Mouse (Mus musculus): ENCODE results near the gene Shisal2b. TPM values are rescaled to one million over a fixed set of nuclear protein-coding genes. Genes with fewer than 3 reads are reported as not detected.
"Not testable (repeated sequence)": the region's sequence is repeated elsewhere in the genome, so short reads cannot be mapped to it uniquely, and the experiment has no call there.

The Shisal2b gene
- total RNA-seq (2021) = not detected
- long read RNA-seq, experiment 1 = 0 reads
- long read RNA-seq, experiment 2 = 0 reads

DNA sequence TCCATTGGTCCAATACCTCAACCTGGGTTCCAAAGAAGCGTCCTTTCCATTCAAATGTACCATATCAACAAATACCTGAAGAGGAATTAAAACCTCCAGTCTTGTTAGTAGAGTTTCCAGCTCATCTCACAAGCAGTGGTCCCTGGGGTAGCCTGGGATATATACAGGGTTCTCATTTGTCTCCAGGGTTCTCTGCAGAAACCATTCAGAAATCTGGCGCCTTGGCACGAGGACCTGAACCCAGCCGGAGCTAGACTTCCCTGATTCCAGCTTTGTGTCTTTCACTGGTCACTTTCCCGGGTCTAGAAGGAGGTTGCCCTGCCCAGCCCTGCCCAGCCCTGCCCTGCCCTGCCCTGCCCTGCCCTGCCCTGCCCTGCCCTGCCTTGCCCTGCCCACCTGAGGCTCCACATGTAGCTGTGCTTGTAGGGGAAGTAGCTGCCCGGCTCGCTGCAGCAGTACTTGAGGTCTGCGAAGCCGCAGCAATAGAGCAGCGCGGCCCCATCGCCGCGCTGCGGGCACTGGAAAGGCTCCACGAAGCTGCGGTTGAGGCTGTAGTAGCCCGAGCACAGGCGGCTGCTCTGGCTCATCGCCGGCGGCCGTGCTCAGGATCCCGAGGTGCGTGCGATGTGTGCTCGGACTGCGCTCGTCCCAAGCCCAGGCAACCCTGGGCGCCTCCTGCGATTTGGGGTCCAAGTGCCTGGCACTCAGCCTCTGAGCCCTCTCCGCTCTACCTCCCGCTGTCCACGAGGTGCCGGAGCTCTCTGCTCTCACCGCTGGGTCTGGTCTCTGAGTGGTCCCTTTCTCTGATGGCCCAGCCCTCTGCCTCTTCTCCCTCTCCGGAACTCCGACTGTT is at the start of gene Shisal2b:
Shisal2b (minus strand) TSS at position 767 of the 853 bp plus-strand sequence.
- DNase-seq (ENCODE audit: low spot score in 2 of 2) = peak; percentile 17 to 25

DNA sequence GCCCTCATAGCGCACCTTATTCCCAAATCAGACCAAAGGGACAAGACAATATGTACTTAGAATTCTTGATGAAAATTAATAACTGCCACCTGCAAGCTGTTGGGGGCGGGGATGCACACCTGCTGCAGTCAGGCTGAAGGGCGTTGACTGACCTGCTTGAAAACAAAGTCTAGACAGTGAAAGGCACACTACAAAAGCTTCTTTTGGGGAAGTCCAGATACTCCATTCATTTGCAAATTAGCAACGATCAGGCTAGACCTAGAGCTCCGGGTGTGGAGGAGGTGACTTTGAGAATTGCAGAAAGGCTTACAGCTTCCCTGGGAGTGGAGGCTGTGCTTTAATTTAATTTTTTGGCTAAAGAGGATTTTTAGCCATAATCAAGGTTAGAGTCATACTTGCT is 47.9 kb upstream of the Shisal2b start:
- not testable (repeated sequence) for DNase-seq (ENCODE audit: low spot score in 2 of 2)

DNA sequence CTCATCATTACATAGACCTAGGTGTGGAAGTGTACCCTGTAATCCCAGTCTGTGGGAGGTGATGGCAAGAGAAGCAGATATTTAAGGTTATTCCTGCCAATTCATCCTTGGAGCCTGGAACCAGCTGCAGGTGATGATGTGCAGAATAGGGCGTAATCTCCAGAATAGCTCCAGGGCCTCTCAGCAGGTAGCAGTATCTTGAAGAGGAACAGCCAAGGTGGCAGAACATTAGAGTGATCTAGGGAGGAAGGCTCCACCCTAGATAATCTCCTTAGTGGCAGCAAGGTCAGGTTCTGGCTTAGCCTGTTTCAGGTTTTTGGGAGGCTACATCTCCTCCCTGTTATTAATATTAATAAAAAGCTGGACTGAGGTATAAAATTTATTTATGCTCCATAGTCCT is 47.3 kb upstream of the Shisal2b start:
- DNase-seq (ENCODE audit: low spot score in 2 of 2) = not testable (repeated sequence)

DNA sequence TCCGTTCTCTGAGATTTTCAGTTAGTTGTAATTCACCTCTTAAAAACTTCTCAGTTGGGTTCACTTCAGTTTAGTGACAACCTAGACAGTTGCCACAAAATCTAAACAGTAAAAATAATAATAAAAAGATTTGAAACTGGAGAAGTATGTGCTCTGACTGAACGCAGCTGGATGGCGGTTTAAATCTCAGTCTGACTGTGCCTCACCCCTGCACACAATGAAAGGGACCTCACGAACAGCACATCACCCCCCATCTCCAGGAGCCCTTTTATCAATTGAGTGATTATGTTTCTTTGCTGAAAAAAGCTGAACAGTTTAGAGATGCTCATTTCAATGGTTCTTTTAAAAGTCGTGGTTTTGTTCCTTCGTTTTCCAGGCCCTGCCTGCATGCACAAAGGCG is 45.0 kb upstream of the Shisal2b start:
- DNase-seq (ENCODE audit: low spot score in 2 of 2) = no peak

- DNase-seq (ENCODE audit: low spot score in 2 of 2) = no peak
Observed at GRCm38 (mm10) chr13:104894771-104895170, 31.1 kb upstream of the Shisal2b start.

DNA sequence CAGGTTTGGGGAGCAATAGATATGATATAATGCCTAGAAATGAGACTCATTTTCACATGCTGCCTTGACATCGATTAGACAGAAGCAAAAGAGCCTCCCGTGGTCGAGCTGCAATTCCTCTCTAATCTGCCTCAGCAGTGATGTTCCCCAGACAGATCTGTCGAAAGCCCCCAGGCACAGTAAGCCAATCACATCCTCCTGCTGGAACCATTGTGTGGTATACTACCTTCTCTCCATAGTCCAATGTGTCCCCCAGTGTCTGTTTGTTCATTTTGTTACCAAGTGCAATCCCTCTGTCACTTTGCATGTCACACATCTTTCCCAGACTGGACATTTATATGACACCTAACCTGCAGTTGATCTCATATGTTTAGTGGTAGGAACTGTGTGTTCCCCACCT is 28.6 kb upstream of the Shisal2b start:
- no peak for DNase-seq (ENCODE audit: low spot score in 2 of 2)

DNA sequence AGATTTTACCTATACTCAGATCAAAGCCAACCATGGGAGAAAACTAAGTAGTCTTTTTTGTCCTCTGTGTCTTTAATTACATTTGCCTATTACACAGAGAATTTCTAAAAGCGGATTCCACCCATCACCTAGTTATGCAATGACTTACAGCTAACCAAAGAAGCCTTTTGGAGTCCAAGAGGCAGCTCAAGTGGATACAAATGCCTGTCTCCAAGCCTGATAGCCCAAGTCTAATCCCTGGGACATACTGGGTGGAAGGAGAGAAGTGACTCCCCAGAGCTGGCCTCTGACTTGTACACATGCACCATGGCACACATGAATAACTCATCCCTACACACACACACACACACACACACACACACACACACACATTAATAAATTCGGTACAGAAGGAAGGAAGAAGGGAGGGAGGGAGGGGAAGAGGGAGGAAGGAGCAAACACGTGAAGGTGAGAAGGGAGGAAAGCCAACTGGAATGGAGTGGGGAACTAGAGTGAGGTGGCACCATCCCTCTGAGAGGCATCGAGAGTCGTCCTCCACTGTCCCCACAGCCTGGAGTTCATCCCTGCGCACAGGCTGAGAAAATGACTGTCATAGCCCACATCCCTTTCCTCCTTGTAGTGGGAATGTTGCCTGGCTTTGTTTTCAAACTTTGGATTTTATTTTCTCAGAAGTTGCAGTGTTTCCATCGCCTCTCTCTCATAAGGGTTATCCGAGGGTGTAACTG is 22.8 kb upstream of the Shisal2b start:
- DNase-seq (ENCODE audit: low spot score in 2 of 2) = no peak

- no peak for DNase-seq (ENCODE audit: low spot score in 2 of 2)
Observed at GRCm38 (mm10) chr13:104883566-104884249, 20.0 kb upstream of the Shisal2b start.

- no peak for DNase-seq (ENCODE audit: low spot score in 2 of 2)
Observed at GRCm38 (mm10) chr13:104878508-104878907, 14.8 kb upstream of the Shisal2b start.

GRCm38 (mm10) chr13:104869907-104870306 is 6.2 kb upstream of the Shisal2b start:
- DNase-seq (ENCODE audit: low spot score in 2 of 2) = no peak

GRCm38 (mm10) chr13:104866726-104867125 is 3.0 kb upstream of the Shisal2b start:
- DNase-seq (ENCODE audit: low spot score in 2 of 2) = no peak

- DNase-seq (ENCODE audit: low spot score in 2 of 2) = no peak
Observed at GRCm38 (mm10) chr13:104853645-104854044, 10.0 kb downstream of the Shisal2b start.

- DNase-seq (ENCODE audit: low spot score in 2 of 2) = no peak
Observed at GRCm38 (mm10) chr13:104843295-104844089, 20.2 kb downstream of the Shisal2b start.

- no peak for DNase-seq (ENCODE audit: low spot score in 2 of 2)
Observed at GRCm38 (mm10) chr13:104841937-104842336, 21.8 kb downstream of the Shisal2b start.

DNA sequence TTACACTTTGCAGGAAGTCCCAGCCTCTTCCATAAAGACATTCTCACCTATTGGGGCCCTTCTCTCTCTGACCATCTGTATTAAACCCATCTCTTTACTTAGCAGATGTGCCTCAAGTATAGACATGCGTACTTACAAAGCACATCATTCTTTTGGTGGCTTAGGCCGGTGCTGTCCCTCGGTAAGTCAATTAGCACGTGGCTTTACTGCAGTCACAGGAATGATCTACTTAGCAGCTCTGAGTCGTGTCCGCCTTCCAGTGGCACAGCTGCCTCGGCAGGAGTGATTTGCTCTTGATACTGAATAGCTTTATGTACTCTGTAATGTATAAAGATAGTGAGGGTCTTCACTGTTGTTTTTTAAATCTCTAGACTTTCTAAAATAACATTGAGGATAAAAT is 26.1 kb downstream of the Shisal2b start:
- no peak for DNase-seq (ENCODE audit: low spot score in 2 of 2)

GRCm38 (mm10) chr13:104832811-104833210 is 30.9 kb downstream of the Shisal2b start:
- DNase-seq (ENCODE audit: low spot score in 2 of 2) = no peak

DNA sequence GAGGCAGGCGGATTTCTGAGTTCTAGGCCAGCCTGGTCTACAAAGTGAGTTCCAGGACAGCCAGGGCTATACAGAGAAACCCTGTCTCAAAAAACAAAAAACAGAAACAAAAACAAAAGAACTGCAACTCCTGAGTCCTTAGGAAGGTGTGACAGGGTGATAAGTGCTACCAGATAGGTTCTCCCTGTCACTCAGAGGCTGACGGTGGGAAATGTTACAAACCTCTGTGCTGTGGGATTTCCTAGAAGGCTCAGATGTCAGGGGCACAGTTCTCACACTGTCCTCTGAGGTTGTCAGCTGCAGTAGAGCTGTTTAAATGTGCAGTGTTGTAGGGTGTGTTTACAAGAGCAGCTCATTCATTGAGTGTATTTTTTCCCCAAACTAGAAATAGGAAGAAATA is 38.2 kb downstream of the Shisal2b start:
- no peak for DNase-seq (ENCODE audit: low spot score in 2 of 2)

DNA sequence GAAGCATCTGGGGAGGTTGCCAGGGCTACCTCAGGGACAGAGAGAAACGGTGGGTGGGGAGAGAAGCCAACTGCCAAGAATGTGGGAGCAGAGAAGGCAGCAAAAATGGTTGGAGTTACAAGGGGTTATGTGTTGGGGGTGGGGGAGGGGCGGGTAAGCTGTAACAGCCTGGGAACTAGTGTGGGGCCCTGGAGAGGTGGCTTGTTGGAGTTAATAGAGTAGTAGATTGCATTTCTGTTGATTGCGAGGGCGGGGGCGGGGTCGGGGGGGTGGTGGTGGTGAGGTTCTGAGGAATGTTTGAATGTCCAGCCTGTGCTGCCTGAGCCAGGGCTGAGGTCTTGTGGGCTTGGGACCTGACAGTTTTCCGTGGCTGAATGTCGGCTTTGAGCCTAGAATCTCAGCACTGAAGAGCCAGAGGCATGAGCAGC is 41.3 kb downstream of the Shisal2b start:
- DNase-seq (ENCODE audit: low spot score in 2 of 2) = no peak

DNA sequence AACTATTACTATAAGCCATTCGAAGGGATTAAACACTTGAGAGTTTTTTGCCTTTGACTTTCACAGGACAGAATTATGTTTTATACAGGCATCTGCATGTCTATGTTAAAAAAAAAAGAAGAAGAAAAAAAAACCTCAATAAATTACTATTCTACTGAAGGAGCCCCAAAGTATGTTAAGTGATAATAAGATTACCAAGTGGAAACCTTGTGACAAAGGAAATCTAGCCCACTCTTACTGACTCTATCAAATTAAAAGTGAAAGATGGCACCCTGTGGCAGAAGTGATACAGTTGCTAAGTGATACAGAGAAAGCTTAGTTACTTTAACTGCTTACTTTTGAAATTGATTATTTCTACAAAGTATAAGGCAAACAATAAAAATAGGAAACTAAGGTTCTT is 41.8 kb downstream of the Shisal2b start:
- no peak for DNase-seq (ENCODE audit: low spot score in 2 of 2)

DNA sequence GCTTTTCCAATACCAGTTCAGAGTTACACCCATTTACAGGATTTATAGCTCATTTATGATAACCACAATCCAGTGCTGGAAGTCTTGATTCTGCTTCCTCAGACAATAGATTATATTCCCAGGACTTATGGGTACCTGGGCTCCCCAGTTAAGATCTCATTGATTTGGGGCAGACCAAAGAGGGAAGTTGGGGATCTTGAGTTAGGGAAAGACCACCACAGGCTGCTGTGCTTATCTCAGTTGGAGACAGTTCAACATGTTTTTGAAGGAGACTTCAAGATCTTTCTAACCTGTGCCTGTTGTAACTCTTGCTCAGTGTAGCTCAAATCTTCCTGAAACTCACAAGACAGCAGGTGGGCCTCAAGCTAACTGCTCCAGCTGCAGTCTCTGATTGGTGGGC is 42.5 kb downstream of the Shisal2b start:
- no peak for DNase-seq (ENCODE audit: low spot score in 2 of 2)

GRCm38 (mm10) chr13:104817696-104818095 is 46.0 kb downstream of the Shisal2b start:
- no peak for DNase-seq (ENCODE audit: low spot score in 2 of 2)

Measured in adrenal gland, adult 18-20 months (tissue).